Mouse (Mus musculus): ENCODE data around the gene Bbs7.

Bbs7 gene

GRCm38 (mm10) chr3:36540756-36541155, 72.5 kb downstream of the Bbs7 start:
- Histone ChIP-seq H3K4me3 (replicated peaks; ENCODE audit: low read length) (no peak overlapping the region), H3K4me1 (replicated peaks; ENCODE audit: low read depth, low read length) (no peaks in the 10 kb centered on the region), H3K36me3 (ENCODE audit: insufficient read depth, low read length) (no peaks in the 10 kb centered on the region), H3K27me3 (ENCODE audit: insufficient read depth, low read length) (no peaks in the 10 kb centered on the region), H3K9me3 (ENCODE audit: low read length) (no peaks in the 10 kb centered on the region)
- TF ChIP-seq POU5F1 (IDR thresholded peaks at IDR 0.05; ENCODE audit: borderline replicate concordance, low read length): no peak
- TF ChIP-seq CTCF (conservative IDR thresholded peaks at IDR 0.05; ENCODE audit: low read length): no peak
- no peak for TF ChIP-seq NANOG (IDR thresholded peaks at IDR 0.05; ENCODE audit: borderline replicate concordance, low read length)

- Histone ChIP-seq H3K4me3 (replicated peaks; ENCODE audit: low read length) (no peak overlapping the region), H3K27me3 (ENCODE audit: insufficient read depth, low read length) (no peaks in the 10 kb centered on the region), H3K4me1 (replicated peaks; ENCODE audit: low read depth, low read length) (peaks cover 6% of the 10 kb centered on the region), H3K9me3 (ENCODE audit: low read length) (no peaks in the 10 kb centered on the region), H3K36me3 (ENCODE audit: insufficient read depth, low read length) (no peaks in the 10 kb centered on the region)
- TF ChIP-seq CTCF (conservative IDR thresholded peaks at IDR 0.05; ENCODE audit: low read length): no peak
- TF ChIP-seq POU5F1 (IDR thresholded peaks at IDR 0.05; ENCODE audit: borderline replicate concordance, low read length): no peak
- TF ChIP-seq NANOG (IDR thresholded peaks at IDR 0.05; ENCODE audit: borderline replicate concordance, low read length): no peak
Measured at GRCm38 (mm10) chr3:36537701-36538470, 75.4 kb downstream of the Bbs7 start.

GRCm38 (mm10) chr3:36536041-36536440, 77.2 kb downstream of the Bbs7 start:
- H3K9me3 ChIP-seq (ENCODE audit: low read length): no peaks in the 10 kb centered on the region
- no peaks in the 10 kb centered on the region for H3K36me3 ChIP-seq (ENCODE audit: insufficient read depth, low read length)
- H3K4me1 ChIP-seq (replicated peaks; ENCODE audit: low read depth, low read length): peaks cover 15% of the 10 kb centered on the region
- TF ChIP-seq POU5F1 (IDR thresholded peaks at IDR 0.05; ENCODE audit: borderline replicate concordance, low read length) (no peak), CTCF (conservative IDR thresholded peaks at IDR 0.05; ENCODE audit: low read length) (no peak), NANOG (IDR thresholded peaks at IDR 0.05; ENCODE audit: borderline replicate concordance, low read length) (no peak)
- H3K27me3 ChIP-seq (ENCODE audit: insufficient read depth, low read length): peaks cover 2% of the 10 kb centered on the region; the same call in 1 of the 2 replicates
- H3K4me3 ChIP-seq (replicated peaks; ENCODE audit: low read length): no peak overlapping the region

DNA sequence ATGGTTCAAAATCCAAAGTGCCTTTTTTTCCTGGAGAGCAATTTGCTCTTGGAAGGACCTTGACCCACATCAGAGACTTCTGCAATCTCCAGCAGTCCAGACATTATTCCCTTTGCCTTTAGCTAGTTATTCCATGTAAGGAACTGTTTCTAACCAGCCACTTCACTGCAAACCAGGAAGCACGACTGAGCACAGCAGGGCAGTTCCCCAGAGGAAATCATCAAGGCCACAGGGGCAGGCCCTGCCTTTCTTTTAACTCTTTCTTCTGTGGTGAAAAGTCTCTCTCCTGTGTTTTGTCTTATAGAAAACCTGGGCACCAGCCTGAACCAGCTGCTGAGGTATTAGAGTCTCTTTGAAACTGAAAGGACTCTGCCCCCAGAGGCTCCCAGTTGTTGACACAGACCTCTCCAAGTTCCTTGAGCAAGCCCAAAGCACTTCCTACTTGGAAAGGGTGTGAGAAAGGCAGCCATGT, 80.0 kb downstream of the Bbs7 start:
- no peaks in the 10 kb centered on the region for H3K36me3 ChIP-seq (ENCODE audit: insufficient read depth, low read length)
- peaks cover 19% of the 10 kb centered on the region for H3K4me1 ChIP-seq (replicated peaks; ENCODE audit: low read depth, low read length)
- no peak overlapping the region for H3K4me3 ChIP-seq (replicated peaks; ENCODE audit: low read length)
- H3K27me3 ChIP-seq (ENCODE audit: insufficient read depth, low read length): peaks cover 5% of the 10 kb centered on the region
- TF ChIP-seq POU5F1 (IDR thresholded peaks at IDR 0.05; ENCODE audit: borderline replicate concordance, low read length) (no peak), CTCF (conservative IDR thresholded peaks at IDR 0.05; ENCODE audit: low read length) (no peak), NANOG (IDR thresholded peaks at IDR 0.05; ENCODE audit: borderline replicate concordance, low read length) (no peak)
- H3K9me3 ChIP-seq (ENCODE audit: low read length): no peaks in the 10 kb centered on the region

GRCm38 (mm10) chr3:36532738-36533137, 80.5 kb downstream of the Bbs7 start:
- Histone ChIP-seq H3K4me1 (replicated peaks; ENCODE audit: low read depth, low read length) (peaks cover 19% of the 10 kb centered on the region), H3K4me3 (replicated peaks; ENCODE audit: low read length) (no peak overlapping the region), H3K9me3 (ENCODE audit: low read length) (no peaks in the 10 kb centered on the region), H3K27me3 (ENCODE audit: insufficient read depth, low read length) (peaks cover 5% of the 10 kb centered on the region), H3K36me3 (ENCODE audit: insufficient read depth, low read length) (no peaks in the 10 kb centered on the region)
- no peak for TF ChIP-seq CTCF (conservative IDR thresholded peaks at IDR 0.05; ENCODE audit: low read length)
- TF ChIP-seq POU5F1 (IDR thresholded peaks at IDR 0.05; ENCODE audit: borderline replicate concordance, low read length): no peak
- no peak for TF ChIP-seq NANOG (IDR thresholded peaks at IDR 0.05; ENCODE audit: borderline replicate concordance, low read length)

DNA sequence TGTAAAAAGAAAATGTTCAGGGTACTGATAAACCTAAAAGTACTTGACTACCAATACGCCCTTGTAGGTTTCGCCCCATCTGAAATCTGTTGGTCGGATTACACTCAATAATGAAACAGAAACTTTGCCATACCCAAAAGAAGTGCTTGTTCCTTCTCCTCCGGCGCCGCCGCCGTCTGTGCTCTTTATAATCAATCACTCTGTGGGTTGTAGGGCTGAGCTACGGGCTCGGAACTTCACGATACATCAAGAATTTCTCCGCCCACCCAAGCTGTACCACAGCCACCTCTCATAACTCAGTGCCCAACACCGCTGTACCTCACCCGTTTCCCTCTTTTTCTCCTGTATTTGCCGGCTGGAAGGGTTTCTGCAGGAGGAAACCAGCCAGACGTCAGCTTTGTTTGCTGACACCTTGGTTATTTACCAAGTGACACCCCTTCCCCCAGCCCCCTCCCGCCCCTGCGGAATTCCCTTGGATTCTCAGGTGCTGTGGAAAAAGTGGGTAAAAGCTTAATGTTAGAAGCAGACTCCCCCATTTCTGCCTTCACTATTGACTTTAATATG, 81.2 kb downstream of the Bbs7 start:
- H3K27me3 ChIP-seq (ENCODE audit: insufficient read depth, low read length): peaks cover 5% of the 10 kb centered on the region
- no peaks in the 10 kb centered on the region; the same call in 1 of the 2 replicates for H3K9me3 ChIP-seq (ENCODE audit: low read length)
- H3K4me1 ChIP-seq (replicated peaks; ENCODE audit: low read depth, low read length): peaks cover 19% of the 10 kb centered on the region
- no peaks in the 10 kb centered on the region for H3K36me3 ChIP-seq (ENCODE audit: insufficient read depth, low read length)
- H3K4me3 ChIP-seq (replicated peaks; ENCODE audit: low read length): peak overlapping the region; percentile 35; the same call in 1 of the 2 replicates
- no peak for TF ChIP-seq CTCF (conservative IDR thresholded peaks at IDR 0.05; ENCODE audit: low read length)
- no peak for TF ChIP-seq NANOG (IDR thresholded peaks at IDR 0.05; ENCODE audit: borderline replicate concordance, low read length)
- TF ChIP-seq POU5F1 (IDR thresholded peaks at IDR 0.05; ENCODE audit: borderline replicate concordance, low read length): no peak

GRCm38 (mm10) chr3:36531242-36531641, 82.0 kb downstream of the Bbs7 start:
- H3K36me3 ChIP-seq (ENCODE audit: insufficient read depth, low read length): no peaks in the 10 kb centered on the region
- H3K4me1 ChIP-seq (replicated peaks; ENCODE audit: low read depth, low read length): peaks cover 19% of the 10 kb centered on the region
- no peak overlapping the region for H3K4me3 ChIP-seq (replicated peaks; ENCODE audit: low read length)
- no peaks in the 10 kb centered on the region; the same call in 1 of the 2 replicates for H3K9me3 ChIP-seq (ENCODE audit: low read length)
- TF ChIP-seq CTCF (conservative IDR thresholded peaks at IDR 0.05; ENCODE audit: low read length): no peak
- no peak for TF ChIP-seq NANOG (IDR thresholded peaks at IDR 0.05; ENCODE audit: borderline replicate concordance, low read length)
- no peak for TF ChIP-seq POU5F1 (IDR thresholded peaks at IDR 0.05; ENCODE audit: borderline replicate concordance, low read length)
- H3K27me3 ChIP-seq (ENCODE audit: insufficient read depth, low read length): peaks cover 5% of the 10 kb centered on the region

DNA sequence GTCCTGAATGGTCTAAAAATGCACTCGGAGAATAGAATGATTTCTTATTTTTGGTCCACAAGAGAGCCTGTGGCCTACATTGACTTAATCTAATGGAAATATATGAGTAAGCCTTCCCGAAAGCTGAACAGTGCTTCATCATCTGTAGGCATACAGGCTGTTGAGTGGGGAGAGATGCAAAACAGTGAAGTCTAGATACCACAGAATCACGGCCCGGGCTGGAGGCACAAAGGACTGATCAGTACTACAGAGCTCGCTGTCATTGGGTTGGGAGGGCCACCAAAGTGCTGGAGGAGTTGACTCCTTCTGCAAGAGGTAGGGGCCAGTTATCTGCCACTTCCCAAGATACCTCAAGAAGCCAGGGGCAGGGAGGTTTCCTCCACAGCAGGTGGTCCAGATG, 82.5 kb downstream of the Bbs7 start:
- Histone ChIP-seq H3K4me3 (replicated peaks; ENCODE audit: low read length) (no peak overlapping the region), H3K9me3 (ENCODE audit: low read length) (no peaks in the 10 kb centered on the region; the same call in 1 of the 2 replicates), H3K36me3 (ENCODE audit: insufficient read depth, low read length) (no peaks in the 10 kb centered on the region), H3K4me1 (replicated peaks; ENCODE audit: low read depth, low read length) (peaks cover 19% of the 10 kb centered on the region), H3K27me3 (ENCODE audit: insufficient read depth, low read length) (peaks cover 5% of the 10 kb centered on the region)
- no peak for TF ChIP-seq NANOG (IDR thresholded peaks at IDR 0.05; ENCODE audit: borderline replicate concordance, low read length)
- TF ChIP-seq CTCF (conservative IDR thresholded peaks at IDR 0.05; ENCODE audit: low read length): no peak

All from E14TG2a.4 (cell line).